Mouse (Mus musculus): Measurements from ENCODE around the gene Ly6g6e.

Ly6g6e gene

DNA sequence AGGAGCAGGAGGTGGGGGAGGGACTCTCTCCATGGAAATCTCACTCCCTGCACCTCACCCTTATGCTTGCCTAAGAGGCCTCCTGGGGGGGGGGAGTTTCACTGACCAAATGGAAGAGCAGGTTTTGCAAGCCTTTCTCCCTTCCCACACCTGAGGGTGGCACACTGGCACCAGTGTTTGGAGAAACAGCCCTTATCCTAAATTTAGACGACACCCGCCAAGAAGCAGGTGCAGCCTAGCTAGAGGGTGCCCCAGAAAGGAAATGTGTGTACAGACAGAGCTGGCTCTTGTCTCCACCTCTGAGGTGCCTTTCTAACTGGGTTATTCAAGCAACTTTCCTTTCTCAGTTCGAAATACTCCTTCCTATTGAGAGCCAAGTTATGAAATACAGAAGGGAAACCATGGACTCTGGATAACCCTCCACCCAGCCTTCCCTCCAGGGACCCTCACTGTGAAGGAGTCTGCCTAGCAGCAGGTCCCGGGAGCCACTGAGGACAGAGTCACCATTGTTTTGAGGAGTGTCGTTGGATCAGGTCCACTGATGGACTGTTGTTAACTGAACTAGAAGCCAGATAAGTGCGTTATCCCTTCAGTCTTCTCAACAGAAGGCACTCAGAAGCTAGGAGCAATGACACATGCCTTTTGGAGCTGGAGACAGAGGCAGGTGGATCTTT, 6.0 kb upstream of the Ly6g6e start:
- intact Hi-C loops (cut with DNase I): no loop called here

DNA sequence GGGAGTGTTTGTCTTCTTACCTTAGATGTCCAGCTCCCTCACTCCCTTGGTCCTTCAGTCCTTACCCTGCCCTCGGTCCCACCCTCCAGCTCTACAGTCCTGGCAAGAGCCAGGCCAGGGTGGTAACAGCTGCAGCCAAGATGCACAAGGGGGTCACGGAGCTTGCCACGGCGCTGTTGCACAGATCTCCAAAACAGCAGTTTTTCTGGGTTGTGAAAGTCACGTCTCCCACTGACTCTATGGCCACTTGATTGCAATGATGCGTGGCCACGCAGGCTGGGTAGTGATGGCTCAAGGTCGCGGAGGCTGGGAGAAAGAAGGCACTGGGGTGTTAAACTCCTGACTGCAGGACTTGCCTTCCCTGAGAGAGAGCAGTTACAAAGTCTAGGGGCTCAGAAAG, 5.2 kb upstream of the Ly6g6e start:
- intact Hi-C loops (cut with DNase I): no loop called here

DNA sequence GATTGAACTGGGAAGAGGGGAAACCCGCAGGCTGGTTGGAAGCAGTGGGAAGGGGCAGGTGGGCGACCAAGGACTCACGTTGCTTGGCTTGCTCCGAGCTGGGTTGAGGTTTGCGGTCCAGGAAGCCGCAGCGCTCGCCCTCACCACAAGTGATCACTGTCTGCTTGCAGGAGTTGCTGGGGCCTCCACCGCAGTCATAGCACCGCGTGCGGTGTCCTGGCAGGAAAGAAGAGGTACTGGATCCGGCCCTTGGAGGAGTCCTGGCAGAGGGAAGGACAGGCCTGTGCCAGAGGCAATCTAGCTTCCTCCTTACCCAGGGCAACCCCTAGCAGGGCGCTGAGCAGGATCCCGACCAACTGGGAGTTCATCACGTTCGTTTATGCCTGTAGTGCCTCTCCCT, 2.6 kb upstream of the Ly6g6e start:
- intact Hi-C loops (cut with DNase I): no loop called here

DNA sequence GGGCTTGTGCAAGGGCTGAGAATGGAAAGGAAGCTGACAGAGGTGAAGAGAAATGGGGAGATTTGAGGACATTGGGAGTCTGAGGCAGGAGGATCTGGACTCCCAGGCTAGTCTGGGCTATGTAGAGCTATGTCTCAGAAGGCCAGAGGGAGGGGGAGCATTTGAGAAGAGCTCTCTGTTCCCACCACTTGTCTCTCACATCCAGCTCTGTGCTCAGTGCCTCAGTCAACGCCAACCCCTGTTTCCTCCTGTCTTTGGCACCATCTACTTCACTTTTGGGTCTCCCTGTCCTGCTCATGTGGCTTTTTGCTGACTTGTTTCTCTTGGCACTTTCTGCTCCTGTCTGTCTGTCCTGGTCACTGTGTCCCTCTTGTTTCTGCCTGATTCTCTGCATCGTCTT, 583 bp downstream of the Ly6g6e start:
- intact Hi-C loops (cut with DNase I): no loop called here

DNA sequence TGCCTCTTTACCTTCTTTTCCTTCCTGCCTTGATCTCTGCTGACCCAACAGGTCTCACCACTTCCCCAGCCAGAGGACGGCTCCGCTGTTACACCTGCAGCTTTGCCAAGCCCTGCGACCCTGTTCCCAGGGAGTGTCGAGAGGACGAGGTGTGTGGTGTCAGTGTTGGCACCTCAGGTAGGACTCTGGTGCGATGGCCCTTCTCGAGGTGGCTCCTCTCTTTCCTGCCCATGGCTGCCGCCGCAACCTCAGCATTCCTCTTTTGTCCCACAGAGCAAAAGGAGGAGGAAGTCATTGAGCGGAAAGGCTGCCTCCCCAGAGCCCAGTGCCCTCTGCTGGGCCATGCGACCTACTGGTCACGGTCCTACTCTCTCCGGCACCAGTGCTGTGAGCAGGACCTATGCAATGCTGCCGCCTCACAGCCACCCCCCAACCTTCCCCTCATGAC, 1.1 kb downstream of the Ly6g6e start, which contains the start of gene Ly6g6d:
Gene Ly6g6d (minus strand): TSS at position 280 of the 448 bp plus-strand sequence.
- intact Hi-C loops (cut with DNase I): no loop called here

DNA sequence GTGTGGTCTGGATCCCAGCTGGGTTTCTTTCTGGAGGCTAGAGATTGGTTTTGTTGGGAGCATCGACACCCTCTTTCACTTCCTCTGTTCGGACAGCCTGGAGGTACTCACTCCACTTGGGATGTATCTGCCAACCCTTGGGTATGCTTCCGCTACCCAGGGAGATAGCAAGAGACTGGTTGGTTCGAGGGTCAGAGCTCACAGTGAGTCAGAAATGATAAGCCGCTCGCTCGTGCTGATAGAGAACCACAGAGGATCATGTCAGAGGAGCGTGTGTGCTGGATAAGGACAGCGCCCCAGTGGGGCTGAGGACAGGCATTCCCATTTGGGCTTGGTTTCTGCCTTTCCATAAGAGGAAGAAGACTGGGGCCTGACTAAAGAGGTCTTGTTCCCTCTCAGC, 3.1 kb downstream of the Ly6g6e start:
- intact Hi-C loops (cut with DNase I): no loop called here

DNA sequence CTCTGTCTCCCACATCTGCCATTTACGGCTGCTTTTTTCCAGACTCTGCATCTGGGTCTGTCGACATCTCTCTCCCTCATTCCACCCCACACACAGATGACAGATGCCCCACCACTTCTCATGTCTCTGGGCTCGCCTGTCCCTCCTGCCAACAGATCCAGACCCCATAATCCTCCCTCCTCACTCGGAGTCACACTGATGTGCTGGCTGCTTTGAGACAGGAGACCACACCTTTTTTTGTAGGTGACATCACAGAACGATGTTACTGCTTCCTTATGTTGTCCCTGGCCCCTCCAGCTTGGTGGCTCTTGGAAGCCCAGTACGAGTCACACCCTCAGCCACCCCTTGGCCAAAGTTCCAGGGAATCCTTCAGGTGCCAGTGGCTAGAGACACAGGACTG, 3.5 kb downstream of the Ly6g6e start:
- intact Hi-C loops (cut with DNase I): no loop called here

DNA sequence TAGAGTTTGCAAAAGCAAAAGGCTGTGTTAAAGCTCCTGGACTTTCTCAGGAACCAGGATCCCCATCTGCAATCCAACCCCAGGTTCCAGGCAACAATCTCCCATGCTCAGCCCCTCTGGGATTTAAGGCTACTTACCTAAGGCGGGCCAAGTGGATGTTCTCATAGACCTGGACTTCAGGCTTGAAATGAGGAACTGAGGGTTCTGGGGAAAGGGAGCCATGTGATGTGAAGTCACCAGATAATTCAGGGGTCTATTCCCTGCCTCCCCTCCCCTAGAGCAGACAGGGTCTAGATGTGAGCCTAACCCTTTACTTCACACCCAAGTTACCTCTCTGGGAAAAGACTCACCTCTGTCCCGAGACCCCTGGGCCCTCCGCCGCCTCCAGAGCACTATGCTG, 4.0 kb downstream of the Ly6g6e start:
- intact Hi-C loops (cut with DNase I): no loop called here

DNA sequence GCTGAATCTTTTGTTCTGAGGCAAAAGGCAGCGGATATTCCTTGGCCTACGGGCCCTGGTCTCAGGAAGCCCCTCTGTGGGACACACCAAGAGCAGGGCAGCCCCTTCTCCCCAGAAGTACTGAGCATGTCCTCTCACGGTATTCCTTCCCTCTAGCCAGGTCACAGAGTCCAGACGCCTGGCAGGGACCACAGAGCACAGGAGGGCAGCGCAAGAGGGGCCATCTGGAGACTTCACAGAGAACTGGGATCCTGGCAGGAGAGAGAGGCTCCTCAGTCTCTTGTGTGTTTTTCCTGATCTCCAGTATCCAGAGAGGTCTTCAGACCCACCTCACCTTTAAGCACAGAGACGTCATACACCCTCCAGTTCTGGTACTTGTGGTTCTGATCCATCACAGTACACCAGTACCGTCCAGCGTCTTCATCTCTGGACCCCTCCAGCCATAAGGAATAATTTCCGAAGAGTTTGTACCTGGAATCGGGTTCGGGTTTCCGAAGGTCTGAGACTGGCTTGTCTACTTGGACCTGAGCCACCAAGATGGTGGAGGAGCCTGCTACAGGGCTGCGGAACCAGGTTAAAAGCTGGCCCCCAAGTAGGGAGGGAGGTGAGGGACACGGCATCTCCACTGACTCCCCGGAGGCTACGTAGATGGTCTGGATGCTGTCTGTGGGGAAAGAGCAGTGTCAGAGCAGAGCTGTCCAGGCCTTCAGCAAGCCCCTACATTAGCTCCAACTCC, 6.3 kb downstream of the Ly6g6e start:
- intact Hi-C loops (cut with DNase I): no loop called here

DNA sequence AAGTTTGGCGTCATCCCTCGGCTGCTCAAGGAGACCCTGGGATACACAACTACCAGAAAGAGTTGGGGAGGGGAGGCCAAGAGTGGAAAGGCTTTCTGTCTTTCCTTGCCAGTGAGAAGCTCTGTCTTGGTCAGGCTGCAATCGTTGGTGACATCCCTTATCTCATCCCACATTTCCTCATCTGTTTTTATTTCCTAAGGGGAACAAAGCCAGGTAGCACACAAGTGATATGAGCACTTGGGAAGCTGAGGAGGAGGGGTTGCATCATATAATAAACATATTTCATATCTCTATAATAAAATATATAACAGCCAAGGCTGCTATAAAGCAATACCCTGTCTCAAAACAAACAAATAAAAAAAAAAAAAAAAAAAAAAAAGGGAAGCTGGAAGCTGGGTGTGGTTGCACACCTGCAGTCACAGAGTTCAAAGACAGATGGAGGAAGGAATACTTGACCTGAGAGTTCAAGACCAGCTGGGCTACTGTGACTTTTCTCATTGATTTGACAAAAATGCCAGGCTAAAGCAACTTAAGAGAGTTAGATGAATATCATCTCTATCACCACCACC, 7.3 kb downstream of the Ly6g6e start:
- intact Hi-C loops (cut with DNase I): no loop called here

DNA sequence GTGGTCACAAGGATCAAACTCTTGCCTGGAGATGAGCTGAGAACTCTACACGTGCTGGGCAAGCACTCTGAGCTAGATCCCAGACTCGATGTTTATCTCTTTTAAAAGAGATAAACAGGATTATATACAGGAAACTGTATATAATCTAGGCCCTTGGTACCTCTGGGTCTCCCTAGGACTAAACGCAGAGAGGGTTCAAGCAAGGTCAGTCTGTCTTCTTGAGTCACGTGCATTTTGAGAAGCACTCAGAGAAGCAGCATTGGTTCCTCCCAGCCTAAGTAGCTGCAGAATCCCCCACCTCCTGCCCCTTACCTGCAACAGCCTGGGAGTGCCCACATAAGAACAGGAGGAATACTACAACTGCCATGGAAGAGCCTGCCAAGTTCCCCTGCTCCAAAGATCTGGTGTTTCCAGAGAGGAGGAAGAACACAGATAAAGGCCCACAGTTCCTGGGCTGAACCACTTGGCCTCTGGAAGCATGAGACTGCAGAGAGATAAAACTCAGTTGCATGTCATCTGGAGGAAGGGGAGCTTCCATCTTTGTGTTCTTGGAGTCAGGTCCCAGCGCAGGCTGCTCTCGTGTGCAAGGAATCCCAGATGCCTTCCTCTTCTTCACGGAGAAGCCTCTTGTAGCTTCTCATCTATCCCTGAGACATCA, 8.6 kb downstream of the Ly6g6e start, which contains the start of gene Ly6g6f:
Gene Ly6g6f (minus strand): TSS at position 403 of the 658 bp plus-strand sequence.
- intact Hi-C loops (cut with DNase I): no loop called here

DNA sequence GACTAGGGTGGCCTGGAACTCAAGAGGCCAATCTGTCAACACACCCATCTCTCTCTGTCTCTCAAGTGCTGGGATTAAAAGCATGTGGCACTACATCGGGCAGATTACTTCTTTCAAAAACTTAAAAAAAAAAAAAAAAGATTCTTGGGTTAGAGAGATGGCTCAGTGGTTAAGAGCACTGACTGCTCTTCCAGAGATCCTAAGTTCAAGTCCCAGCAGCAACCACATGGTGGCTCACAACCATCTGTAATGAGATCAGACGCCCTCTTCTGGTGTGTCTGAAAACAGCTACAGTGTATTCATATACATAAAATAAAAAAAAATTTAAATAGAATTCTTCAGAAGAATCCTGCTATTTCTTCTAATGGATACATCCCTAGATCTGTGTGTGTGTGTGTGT, 11.4 kb downstream of the Ly6g6e start:
- intact Hi-C loops (cut with DNase I): no loop called here

DNA sequence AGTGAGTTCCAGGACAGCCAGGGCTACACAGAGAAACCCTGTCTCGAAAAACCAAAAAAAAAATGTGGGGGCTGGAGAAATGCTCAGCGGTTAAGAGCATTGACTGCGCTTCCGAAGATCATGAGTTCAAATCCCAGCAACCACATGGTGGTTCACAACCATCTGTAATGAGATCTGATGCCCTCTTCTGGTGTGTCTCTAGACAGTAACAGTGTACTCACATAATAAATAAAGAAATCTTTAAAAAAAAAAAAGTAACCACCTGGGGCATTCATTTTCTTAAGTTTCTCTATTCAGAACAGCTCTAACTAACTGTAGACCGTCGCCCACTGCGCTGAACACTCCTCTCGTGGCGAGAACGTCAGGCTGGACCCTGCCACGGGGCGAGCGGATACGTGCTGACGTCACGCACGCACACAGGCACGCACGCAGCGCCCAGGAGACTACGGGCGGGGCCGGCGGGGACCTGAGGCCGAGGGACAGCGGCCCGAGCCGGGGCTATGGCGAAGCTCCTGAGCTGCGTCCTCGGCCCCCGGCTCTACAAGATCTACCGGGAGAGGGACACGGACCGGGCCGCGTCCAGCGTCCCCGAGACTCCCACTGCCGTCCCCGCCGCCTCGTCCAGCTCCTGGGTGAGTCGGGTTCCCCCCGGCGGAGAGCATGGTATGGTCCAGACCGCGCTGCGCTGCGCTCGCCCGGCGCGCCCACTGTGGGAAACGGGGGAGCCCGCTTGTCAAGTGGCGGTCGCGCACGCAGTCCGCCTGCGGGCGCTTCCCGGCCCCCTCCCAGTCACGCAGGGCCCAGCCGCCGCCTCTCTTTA, 12.3 kb downstream of the Ly6g6e start, which contains the start of gene Abhd16a:
Gene Abhd16a (plus strand): TSS at position 439 of the 820 bp plus-strand sequence.
- intact Hi-C loops (cut with DNase I): no loop called here

DNA sequence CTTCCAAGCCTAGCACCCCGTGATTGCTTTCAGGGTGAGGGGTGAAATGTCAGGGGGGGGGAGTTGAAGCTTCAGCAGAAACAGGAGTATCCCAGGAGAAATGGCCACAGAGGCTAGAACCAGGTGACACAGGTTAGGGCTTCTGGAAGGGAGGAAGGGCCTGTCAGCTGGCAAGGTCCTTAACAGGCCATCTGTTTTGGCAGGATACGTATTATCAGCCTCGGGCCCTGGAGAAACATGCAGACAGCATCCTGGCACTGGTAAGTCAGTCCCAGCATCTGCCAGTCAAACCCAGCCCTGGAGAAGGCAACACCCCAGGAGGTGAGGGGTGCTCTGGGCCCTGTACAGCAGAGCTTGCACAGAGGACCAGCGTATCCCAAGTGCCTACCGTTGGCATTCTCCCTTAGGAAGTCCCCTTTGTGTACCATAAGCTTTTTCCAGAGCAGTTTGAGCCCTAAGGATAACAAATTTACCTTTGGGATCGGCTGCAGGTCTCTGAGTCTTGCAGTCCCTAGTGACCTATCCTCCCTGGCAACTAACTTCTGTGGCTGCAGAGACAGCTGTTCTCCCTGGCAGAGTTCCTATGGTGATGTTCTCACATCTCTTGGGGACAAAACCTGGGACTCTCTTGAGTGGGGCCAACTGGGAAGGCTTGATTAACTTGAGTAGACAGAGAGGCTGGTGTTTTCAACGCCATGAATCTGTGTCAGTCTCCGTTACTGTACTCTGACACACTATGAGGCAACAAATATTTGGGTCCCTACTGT, 13.6 kb downstream of the Ly6g6e start:
- intact Hi-C loops (cut with DNase I): no loop called here

DNA sequence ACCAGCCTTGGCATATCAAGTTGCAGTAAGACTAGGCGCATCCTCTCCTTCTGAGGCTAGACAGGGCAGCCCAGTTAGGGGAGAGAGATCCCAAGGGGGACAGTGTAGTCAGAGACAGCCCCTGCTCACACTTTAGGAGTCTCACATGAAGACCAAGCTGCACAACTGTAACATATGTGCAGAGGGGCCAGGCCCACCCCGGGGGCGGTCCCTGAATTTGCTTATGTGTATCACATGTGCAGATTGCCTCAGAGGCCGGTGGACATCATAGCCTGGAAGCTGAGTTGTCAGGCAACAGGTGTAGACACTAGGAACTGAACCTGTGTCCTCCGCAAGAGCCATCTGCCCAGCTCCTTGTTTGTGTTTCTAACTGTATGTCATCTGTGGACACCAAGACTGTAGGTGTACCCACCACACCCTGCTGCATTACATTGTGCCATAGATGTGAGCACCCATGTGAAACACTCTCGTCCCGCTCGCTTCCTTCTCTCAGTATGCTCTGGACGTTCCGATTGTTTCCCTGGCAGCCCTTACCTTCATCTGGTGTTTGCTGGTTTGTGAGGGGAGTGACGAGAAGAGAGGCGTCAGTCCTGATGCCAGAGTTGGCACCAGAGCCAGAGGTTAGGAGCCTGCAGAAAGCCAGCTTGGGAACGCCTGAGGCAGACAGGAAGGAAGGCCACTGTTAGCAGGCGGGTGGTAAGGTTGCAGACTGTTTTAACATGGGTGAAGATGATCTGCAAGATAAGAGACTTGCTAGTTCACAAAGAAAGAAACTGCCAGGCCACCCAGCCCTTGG, 15.9 kb downstream of the Ly6g6e start:
- intact Hi-C loops (cut with DNase I): no loop called here

DNA sequence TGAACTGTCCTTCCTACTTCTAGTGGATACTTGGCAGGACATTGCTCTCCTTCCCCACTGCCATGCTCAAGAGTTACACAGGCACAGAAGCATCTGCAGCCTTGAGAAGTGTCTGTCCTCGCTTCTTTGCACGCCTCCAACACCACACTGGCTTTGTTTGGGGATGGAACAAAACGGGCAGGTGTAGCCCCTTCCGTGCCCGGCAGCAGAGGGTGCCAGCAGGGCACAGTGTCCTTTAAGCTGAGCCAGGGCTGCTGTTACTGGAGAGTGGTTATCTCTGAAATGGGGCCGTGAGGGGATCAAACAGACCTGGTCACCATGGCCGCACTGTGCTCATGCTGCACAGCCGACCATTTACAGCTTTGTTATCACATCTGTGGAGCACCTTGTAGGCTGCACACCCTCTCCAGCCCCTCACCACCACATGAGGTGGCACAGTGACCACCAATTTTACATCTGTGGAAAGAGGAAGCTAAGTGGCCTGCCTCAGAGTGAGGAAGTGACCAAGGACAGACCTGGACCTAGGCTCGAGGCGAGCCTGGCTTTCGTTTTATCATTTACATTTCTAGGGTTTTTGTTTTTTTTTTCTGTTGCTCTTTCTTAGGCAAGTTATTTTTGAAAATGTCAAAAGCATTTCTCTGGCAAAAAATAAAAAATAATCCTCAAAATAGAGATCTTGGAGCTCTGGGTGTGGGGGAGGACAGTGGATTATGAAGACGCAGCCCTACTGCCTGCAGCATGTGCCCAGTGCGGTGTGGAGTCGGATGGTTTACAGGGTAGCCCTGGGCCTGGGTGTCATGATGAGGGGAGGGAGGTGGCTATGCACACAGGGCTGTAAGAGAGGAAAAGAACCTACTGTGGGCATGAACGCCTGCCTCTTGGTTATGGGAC, 18.0 kb downstream of the Ly6g6e start:
- intact Hi-C loops (cut with DNase I): no loop called here

DNA sequence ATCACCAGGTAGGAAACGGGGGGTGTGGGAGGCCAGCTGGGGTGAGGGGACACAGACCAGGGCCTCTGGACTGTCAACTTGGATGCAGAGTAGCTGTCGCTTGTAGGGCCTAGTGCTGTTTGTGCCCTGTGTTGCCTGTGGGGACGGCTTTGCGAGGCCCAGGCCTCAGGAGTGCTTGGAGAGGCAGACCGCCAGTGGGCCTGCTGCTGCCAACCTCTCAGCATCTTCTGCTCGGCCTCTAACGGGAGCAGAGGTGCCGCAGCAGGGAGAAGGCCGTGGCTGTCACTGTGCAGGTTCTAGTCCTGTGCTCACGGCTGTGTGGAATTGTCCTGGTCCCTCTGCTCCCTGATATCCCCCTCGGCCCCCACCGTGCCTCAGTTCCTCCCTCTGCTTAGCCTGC, 19.9 kb downstream of the Ly6g6e start:
- intact Hi-C loops (cut with DNase I): no loop called here

DNA sequence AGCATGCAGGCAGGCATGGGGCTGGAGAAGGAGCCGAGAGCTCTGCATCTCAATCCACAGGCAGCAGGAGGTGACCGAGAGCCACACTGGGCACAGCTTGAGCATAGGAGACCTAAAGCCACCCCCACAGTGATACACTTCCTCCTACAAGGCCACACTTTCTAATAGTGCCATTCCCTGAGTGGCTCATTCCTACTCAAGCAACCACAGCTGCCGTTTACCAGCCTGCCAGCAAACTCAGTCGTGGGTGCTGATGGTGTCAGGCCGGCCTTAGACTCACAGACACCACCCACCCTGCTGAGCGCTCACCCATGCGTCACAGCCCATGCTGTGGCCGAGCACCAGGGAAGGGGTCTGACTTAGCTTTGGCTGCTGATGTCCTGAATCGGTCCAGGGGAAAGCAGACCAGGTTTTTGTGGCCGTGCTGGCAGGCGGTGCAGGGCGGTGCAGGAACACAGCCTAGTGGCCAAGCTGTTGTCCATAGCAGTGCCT, 20.5 kb downstream of the Ly6g6e start:
- intact Hi-C loops (cut with DNase I): no loop called here
